Mouse (Mus musculus) fat pad, adult 2 months (tissue): ENCODE data around the gene Bace2.

ENCODE experiments used
- DNase-seq: peaks from one replicate; pipeline ENCODE4 v3.0.0-alpha.2; 2011; ENCODE audit warnings: low read depth, low spot score; ENCODE audit errors: extremely low read depth

The Bace2 gene

GRCm38 (mm10) chr16:97399991-97400390 is 43.4 kb downstream of the Bace2 start:
- no peak for DNase-seq

- DNase-seq = no peak
Measured at GRCm38 (mm10) chr16:97401741-97402140, 45.2 kb downstream of the Bace2 start.

GRCm38 (mm10) chr16:97402213-97402785 is 45.8 kb downstream of the Bace2 start:
- DNase-seq = no peak

GRCm38 (mm10) chr16:97405476-97406012 is 49.0 kb downstream of the Bace2 start:
- DNase-seq = no peak

- DNase-seq = no peak
Measured at GRCm38 (mm10) chr16:97417896-97418542, 61.5 kb downstream of the Bace2 start.

GRCm38 (mm10) chr16:97418749-97419453 is 62.4 kb downstream of the Bace2 start:
- DNase-seq = no peak

GRCm38 (mm10) chr16:97421671-97422070 is 65.1 kb downstream of the Bace2 start:
- no peak for DNase-seq

- DNase-seq = no peak
Measured at GRCm38 (mm10) chr16:97423627-97424026, 67.1 kb downstream of the Bace2 start.

- DNase-seq = peak; percentile 59
Measured at GRCm38 (mm10) chr16:97428026-97428425, 71.5 kb downstream of the Bace2 start.

- no peak for DNase-seq
Measured at GRCm38 (mm10) chr16:97430091-97430490, 73.5 kb downstream of the Bace2 start.

GRCm38 (mm10) chr16:97431328-97431727 is 74.8 kb downstream of the Bace2 start:
- DNase-seq = no peak

GRCm38 (mm10) chr16:97434206-97434605 is 77.7 kb downstream of the Bace2 start:
- DNase-seq = no peak

- no peak for DNase-seq
Measured at GRCm38 (mm10) chr16:97437448-97438056, 81.0 kb downstream of the Bace2 start.

GRCm38 (mm10) chr16:97438191-97438590 is 81.6 kb downstream of the Bace2 start:
- no peak for DNase-seq

- DNase-seq = no peak
Measured at GRCm38 (mm10) chr16:97441967-97442366, 85.4 kb downstream of the Bace2 start.

- DNase-seq = no peak
Measured at GRCm38 (mm10) chr16:97443670-97444263, 87.2 kb downstream of the Bace2 start.

- DNase-seq = no peak
Measured at GRCm38 (mm10) chr16:97447386-97447785, 90.8 kb downstream of the Bace2 start.

- no peak for DNase-seq
Measured at GRCm38 (mm10) chr16:97459831-97460230, 103.3 kb downstream of the Bace2 start.

- no peak for DNase-seq
Measured at GRCm38 (mm10) chr16:97461271-97461670, 104.7 kb downstream of the Bace2 start.

- DNase-seq = no peak
Measured at GRCm38 (mm10) chr16:97462481-97463181, 106.1 kb downstream of the Bace2 start, which contains the start of gene Mx1. Mx1 (minus strand) TSS chr16:97462907.
